Mouse (Mus musculus): Measurements from ENCODE around the gene Tex14.

Gene Tex14

DNA sequence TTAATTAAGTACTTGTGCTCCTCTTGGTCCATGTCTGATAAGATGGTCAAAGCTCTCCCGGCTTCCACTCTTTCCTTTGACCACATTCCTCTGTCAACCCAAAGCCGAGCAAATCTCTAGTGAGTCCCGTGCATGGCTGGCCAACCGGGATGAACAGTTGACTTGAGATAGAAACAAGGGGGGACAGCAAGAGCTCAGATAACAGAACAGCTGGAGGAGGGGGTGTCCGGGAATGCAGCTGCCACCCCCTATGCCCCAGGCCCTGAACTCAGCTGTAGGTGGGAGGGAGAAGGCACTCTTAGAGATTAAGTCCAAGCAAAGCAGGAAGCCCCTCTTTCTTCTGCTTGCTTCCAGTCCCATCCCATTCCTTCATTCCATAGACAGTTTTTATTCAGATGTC, 165.9 kb downstream of the Tex14 start:
- no peak for DNase-seq (ENCODE audit: low spot score in 2 of 2)

DNA sequence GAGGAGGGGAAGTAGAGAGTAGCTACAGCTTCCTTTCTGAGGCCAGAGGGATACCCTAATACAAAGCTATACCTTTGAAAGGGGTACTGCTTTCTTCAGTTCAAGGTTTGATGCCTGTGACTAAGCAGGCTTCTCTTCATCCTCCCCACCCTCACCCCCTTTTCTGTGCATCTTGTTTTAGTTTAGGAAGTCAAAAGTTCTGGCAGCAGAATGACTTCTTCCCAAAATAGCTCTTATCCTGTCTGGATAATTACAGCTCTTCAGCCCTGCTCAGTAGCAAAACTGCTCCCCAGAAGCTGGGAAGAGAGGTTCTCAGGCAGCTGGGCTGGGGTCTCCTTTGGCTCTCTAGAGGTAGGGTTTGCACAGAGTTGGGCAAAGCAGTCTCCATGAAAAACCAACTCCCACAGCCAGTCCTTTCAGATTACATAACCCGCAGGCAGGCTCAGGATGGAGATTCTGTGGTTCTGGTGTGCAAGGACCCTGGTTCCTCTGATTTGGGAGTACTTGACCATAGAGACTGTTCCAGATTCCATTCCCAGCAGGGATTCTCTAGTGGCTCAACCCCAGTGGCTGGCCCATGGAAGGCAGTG, 166.6 kb downstream of the Tex14 start:
- DNase-seq (ENCODE audit: low spot score in 2 of 2), result no peak

DNA sequence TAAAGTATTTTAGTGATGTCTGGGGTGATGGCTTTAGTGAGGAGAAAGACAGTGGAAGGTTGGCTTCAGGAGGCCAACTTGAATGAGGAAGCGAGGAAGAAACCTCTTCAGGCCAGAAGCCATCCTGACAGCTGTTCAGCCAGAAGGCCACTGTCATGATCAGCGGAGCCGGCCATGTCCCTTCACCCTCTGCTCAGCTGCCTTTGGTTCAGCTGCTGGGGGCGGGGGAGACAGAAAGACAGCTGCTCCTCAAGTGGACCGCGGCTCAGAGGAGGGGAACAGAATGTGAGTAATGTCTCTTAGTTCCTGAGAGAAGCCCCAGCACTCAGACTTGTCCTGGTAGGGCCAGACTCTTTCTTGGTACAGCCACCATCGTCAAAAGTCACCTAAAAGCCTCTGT, 168.9 kb downstream of the Tex14 start:
- no peak for DNase-seq (ENCODE audit: low spot score in 2 of 2)

DNA sequence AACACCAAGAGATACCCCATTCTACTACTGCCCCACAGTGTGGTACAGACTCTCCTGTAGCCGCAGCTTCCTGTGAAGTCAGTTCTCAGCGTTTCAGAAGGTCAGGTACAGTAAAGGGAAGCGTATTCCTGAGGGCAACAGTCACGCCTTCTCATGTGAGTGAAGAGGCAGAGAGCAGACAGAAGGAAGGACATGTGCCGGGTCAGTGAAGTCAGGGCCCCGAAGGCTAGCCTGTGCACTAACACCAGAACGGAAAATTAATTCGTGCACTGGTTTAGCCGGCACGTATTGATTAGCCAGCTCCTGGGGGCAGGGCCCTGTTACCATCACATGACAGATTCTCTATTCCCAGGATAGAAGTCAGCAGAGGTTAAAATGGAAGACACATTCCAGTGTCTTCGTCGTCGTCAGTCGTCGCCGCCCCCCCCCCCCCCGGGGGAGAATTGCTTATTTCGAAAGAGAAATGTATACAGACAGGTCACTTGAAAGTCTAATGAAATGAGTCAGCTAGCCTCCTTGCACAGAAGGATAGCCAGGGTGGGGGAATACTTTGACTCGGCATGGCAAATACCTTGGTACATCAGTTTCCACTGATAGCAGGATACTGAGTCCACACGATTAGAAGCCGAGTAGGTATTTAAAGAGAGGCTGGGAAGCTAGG, 169.8 kb downstream of the Tex14 start:
- DNase-seq (ENCODE audit: low spot score in 2 of 2), result no peak

DNA sequence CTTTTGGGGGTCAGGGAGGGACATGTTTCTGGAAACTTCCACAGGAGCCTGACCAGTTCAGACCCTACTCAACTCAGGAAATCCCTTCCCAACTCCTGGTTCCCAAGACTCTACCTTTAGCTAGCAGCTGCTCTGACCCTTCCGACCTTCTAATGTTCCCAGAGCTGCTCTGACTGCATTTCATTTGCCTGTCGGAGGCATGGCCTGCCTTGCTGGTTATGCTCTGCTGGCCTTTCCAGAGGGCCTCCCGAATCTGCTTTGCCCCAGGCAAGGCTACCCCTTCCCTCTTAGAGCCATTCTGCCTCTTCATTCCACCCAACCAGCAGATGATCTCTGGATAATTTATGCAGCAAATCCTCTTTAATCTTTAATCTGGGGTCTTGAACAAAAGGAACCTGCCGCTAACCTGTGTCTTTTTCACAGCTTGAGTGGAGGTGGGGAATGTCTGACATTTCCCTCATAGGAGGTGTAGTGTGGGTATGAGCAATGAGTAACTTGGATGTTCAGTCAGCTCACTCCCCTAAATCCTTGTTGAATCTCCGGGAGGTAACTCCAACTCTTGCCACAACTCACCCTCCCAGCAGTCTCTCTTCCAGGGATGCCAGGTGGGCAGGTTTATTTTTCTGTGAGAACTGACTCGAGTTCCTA, 172.9 kb downstream of the Tex14 start:
- DNase-seq (ENCODE audit: low spot score in 2 of 2), result no peak

DNA sequence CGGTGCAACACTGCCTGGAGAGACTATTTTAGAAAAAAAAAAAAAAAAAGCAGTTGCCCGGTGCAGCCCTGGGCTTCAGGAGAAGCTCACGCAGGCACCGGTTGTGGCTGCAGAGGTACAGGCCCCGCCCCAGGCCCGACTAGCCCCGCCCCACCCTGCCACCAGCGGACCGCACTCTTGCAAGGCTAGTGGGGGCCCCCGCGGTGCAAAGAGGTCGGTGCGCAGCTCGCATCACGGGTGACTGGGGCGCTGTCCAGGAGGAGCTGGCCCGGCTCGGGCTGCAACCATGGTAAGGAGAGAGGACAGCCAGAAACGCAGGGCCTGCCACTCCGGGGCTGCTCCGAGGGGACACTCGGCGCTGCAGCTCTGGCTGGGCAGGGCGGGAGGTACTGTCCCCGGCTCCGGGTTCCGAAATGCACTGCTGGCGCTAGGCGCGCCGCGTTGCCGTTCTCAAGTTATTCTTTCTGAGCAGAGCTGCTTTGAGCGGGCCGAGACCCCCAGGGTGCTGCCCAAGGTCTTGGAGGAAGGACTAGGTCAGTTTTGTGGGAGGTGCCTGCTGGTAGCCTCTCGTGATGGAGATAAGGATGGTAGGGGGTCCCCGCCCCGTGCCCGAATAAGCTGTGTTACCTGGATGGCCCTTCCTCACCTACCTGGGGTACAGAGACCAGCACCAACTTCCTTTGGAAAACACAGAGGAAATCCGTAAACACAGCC, 173.5 kb downstream of the Tex14 start:
- DNase-seq (ENCODE audit: low spot score in 2 of 2), result peak; percentile 53 to 54

DNA sequence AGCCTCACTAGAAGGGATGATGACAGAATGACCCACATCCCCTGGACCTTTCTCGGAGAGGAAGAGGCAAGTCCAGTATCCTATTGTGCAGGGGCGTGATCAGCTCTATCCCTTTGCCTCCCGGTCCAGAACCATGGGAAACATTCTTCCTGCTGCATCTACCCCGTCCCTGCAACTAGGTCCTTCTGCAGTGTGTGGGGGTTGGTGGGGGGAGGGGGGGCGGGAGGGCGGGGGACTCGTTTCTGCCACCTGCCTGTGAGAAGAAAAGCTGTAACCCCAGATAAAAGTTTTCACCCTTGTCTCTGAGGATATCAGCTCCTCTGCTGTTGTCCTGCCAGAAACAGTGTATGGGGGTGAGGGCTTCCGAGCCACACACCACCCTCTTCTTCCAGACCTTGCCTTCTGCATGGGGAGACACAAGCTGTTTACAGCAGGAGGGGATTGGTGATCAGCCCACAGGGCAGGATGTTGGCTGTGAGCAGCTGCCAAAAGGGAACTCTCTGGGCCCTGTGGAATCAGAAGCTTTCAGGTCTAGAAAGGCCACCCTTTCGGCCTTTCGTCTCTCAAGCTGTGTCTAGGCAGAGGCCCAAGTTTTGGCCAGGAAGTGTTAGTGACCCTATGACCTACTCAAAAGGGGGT, 174.2 kb downstream of the Tex14 start:
- DNase-seq (ENCODE audit: low spot score in 2 of 2), result no peak

DNA sequence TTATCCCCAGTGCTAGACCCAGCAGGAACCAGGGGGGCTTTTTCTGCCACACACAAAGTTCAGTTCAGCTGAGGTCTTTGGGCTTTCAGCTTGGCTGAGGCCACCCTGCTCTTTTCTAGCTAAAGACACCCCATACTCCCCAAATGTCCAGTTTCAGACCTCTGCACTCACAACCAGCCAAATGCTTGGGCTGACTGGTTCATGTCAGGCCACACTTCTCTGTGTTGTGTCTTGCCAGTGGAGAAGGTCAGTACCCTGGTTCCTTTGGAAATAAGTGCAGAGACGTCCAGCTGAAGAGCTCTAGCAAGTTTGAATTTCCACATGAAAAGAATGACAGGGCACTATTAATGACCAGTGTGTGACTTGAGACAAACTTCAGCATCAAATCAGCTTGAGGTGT, 174.8 kb downstream of the Tex14 start:
- DNase-seq (ENCODE audit: low spot score in 2 of 2), result no peak

DNA sequence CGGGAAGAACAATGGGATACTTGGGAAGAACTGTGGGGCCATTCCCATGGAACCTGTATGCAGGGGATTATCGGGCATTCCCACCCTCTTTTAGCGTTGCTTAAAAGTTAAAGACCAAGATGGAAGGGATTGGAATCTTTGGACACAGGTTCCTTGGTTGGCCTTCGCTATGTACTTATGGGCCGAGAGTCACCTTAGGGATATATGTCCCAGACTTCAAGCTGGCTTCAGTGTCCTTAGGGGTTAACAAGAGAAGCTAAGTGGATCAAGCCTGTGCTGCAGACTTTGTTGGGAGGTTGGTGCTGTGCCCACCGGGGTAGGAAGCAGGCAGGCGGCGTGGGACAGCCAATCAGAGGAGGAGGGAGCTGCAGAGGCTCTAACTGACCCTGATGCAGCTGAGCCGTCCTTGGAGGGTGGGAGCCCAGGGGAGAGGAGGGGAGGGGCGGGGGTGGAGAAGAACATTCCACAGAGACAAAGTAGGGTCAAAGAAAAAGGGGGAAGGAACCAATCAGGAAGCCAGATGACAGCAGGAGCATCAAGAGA, 175.7 kb downstream of the Tex14 start:
- DNase-seq (ENCODE audit: low spot score in 2 of 2), result no peak

DNA sequence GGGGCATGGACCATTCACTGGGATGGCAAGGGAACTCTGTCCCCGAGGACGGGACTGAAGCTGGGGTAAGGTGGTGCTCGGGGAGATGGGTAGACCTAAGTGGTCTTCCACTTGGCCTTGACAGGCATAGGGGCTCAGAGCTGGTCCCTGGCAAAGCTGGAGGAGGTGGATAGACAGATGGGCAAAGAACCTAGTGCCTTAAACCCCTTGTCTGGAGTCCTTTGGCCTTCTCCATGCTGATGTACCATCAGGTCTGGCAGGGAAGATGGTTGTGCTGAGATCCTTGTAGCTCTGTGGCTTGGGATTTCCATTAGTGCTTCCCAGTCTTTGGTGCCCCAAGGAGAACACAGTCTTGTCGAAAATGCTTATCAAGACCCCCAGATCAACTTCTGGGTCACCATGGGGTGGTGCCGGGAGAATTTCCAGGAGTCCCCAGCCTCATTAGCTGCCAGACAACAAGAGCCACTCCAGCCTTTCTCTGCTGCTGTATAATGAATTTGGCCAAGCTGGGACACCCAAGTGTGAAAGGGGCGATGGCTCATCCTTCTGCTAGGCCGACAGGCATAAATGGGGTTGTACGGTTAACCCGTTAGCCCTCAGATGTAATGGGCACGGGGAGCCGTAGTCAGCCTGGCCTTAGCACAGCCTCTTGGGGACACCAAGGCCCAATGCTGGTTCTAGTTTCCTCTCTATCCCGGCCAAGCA, 176.4 kb downstream of the Tex14 start:
- DNase-seq (ENCODE audit: low spot score in 2 of 2), result no peak

DNA sequence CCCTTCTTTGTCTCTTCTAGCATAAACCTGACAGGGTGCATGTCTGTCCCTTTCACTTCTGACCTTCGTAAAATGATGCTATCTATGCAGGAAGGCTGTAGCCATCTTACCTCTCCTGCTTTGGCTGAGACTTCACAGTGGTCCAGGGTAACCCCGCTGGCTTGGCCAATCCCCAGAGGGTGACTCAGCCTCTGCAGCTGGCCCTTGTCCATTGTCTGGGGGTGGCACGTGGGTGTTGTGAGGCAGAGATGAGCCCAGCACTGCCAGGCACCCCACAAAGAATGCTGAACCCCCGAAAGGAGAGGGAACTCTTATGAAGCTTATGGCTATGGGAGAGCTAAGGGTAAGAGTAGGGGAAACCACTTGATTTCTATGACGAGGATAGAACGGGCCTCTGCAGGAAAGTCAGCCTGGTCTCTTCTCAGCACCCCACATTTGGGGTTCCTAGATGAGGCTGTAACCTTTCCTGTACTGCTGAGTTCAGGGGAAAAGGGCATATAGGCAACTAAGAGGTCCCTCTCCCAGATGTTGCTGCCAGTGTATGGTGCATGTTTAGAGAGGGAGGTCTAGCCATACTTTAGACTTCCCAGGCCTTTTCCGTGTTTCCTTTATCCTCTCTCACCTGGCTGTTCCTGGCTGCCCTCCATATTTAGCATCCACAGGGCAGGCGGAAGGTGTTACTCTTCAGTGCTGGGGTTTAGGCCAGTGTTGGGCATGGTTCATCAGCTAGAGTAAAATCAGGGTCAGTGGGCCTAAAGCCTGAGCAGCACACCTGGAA, 177.3 kb downstream of the Tex14 start:
- DNase-seq (ENCODE audit: low spot score in 2 of 2), result no peak

DNA sequence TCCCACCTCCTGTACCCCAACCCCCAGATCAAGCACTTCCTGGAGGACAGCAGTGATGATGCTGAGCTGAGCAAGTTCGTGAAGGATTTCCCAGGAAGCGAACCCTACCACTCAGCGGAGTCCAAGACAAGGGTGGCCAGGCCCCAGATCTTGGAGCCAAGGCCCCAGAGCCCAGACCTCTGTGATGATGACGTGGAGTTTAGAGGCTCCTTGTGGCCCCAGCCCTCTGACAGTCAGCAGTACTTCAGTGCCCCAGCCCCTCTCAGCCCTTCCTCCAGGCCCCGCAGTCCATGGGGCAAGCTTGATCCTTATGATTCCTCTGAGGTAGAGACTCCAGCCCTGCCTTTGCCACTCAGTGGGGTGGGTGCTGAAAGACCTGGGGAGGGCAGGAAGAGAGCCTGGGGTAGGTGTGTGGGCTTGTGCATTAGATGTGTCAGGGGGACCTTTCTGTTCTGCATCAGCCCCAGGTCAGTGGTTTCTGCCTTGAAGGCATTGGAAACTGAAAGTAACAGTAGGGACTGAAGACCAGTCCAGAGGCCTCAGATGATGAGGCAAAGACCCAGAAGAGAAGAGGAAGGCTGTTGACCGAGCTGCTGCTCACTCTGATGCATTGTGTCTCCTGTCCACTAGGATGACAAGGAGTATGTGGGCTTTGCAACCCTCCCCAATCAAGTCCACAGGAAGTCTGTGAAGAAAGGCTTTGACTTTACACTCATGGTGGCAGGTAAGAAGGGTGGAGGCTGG, 178.6 kb downstream of the Tex14 start:
- peak; percentile 36 to 63 for DNase-seq (ENCODE audit: low spot score in 2 of 2)

DNA sequence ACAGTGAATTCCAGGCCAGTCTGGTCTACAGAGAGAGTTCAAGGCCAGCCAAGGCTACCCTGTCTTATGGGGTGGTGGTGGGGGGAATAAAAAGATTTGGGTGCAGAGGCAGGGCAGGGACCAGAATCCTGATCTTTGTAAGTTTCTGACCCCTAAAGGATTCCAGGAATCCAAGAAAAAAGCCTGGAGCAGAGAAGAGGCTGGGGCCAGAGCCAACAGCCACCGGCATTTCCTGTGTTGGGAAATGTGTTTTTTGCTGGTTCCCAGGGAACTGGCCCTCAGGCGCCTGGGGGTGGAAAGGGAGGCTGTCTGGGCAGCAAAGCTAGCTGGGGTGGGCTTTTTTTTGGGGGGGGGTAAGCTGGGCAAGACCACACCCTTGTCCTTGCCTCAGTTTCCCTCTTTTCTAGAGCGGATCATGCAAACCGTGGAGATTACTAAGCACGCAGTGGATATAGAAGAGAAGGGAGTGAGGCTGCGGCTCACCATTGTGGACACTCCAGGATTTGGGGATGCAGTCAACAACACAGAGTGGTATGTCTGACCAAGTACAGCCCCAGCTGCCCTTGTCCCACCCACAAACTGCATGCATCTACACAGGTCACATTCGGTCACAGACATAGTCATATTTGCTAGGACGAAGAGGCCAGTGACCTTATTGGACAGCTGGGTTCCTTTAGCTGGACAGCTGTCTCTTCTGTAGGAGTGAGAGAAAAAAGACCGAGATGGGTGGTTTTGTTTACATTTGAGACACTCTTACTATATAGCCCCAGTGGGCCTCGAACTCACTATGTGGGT, 180.0 kb downstream of the Tex14 start:
- DNase-seq (ENCODE audit: low spot score in 2 of 2), result no peak

DNA sequence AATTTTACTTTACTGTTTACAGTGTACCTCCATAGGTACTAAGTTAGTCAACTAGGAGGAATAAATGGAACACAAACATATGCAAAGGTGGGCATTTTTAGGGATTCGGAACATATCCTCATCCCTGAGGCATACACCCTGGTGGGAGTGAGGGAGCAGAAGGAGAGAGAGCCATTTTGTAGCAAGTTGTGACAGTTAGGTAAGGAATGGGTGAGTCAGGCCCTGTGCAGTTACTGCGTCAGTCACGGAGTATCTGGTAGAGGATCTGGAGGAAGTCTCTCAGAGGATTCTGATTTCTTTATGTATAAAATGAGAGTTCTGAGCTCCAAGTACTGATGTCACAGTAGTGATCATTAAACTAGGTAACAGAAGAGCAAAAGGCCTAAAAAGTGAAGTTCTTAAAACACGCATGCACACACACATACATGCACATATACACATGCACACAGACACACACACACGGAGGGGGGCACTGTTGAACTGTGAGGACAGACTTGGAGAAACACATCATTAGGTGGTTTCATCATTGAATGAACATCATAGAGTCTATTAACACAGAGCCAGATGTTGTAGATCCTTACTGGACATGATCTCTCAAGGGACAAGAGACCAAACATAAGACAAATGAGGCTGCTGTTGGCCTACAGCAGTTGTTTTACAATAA, 182.5 kb downstream of the Tex14 start:
- no peak for DNase-seq (ENCODE audit: low spot score in 2 of 2)

DNA sequence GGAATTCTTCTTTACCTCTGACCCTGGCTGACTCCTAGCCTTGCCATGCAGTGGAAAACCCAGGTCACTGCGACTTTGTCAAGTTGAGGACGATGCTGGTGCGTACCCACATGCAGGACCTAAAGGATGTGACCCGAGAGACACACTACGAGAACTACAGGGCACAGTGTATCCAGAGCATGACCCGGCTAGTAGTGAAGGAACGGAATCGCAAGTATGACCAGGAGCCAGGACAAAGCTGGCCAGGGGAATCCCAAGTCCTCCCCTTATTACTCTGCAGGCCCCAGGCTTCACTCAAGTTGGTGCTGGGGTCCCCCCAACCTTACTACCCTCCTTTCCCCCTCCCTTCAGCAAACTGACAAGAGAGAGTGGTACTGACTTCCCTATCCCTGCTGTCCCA, 184.7 kb downstream of the Tex14 start:
- DNase-seq (ENCODE audit: low spot score in 2 of 2), result no peak

DNA sequence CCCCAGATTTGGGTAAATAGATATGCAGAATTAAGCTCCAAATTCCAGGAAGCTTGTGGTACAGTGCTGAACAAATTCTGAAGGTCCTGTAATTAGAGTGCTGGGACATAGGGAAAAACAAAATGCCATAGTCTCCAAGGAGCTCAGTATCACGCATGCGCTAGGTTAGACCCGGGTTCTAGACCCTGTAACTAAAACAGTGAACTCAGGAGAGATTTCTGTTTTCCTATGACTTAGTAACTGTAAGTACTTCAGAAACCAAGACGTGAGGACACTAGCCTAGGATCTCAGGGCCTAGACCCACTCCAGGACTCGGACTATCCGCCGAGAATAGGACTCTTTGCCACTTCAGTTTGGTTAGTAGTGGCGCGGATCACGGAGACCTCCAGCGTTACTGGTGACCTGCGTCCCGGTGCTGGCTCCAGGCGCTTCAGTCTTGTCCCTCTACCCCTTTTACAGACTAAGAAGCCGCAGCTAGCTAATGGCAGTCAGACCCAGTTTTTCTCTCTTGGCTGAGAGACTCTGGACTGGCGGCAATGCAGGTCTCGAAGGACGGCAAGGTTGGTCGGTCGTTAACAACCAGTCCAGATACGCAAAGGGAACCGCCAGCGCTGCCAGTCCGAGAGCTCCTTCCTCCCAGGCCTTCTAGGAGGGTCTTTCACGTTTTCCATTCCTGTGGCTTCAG, 186.1 kb downstream of the Tex14 start:
- DNase-seq (ENCODE audit: low spot score in 2 of 2), result peak; percentile 36 to 45

DNA sequence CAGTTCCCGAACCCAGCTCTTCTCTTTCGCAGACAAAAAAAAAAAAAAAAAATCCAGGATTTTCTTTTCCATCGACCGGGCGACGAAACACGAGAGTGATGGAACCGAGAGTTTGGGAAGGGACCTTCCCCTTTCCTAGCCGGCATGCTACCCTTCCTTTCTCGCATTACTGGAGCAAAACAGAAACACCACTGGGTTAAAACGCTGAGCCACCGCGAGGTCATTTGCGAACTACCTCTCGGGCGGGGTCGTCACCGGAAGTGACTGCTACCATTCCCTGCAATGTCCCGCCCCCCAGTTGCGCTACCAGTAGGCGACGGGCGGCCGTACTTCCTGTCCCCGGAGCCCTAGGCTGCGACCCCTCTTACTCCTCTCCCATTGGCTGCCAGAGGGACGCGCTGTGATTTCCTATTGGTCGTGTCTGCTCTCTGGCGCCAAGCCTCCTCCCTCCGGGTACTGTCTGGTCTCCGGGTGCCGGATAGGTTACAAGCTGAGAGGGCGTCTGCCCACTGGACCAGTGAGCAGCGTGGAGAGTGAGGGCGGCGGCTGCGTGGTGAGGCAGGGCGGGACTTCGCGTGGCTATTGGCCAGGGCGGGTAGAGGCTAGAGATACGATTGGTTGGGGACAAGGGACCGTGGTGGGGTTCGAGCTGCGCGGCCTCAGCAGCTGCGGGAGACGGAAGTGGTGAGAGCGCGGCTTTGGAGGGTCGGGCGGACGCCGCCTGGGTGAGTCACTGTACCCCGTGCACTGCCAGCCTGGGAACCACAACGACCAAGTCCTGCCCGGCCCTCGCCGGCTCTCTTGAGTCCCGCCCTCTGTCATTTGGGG, 186.9 kb downstream of the Tex14 start, which contains the start of gene Mtmr4:
Gene Mtmr4 (plus strand): TSS at position 637 of the 828 bp plus-strand sequence.
- DNase-seq (ENCODE audit: low spot score in 2 of 2), result peak; percentile 100

All from natural killer cell, adult 2 months (primary cell).